Mouse (Mus musculus): ENCODE results near the gene Itga2. TPM values are rescaled to one million over a fixed set of nuclear protein-coding genes. Genes with fewer than 3 reads are reported as not detected.

Itga2 gene
- polyA plus RNA-seq, 1 experiment from 2014 or later, result 0.79 TPM

DNA sequence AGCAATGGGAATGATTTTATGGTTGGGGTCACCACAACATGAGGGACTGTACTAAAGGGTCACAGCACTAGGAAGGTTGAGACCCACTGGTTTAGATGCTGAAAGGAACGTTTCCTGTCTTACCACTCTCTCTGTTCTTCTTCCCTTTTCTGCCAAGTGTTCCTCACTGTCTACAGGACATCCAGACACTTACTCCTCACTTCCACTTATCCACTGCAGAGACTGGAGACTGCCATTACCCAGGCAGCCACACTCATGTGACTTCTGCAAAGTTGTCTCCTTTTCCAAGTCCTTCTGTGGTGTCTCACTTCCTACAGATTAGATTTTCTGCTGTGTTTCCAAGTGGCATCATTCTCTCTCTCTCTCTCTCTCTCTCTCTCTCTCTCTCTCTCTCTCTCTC is 7.1 kb downstream of the Itga2 start:
- Histone ChIP-seq H3K4me3 (ENCODE audit: low read depth, low read length) (no peak overlapping the region), H3K4me1 (ENCODE audit: control insufficient read depth, insufficient read depth, low read length) (no peaks in the 10 kb centered on the region), H3K36me3 (replicated peaks; ENCODE audit: control insufficient read depth, insufficient read depth, low read depth, low read length) (no peaks in the 10 kb centered on the region), H3K27ac (replicated peaks; ENCODE audit: low read depth, low read length) (no peak overlapping the region), H3K9me3 (replicated peaks; ENCODE audit: control insufficient read depth, low read length) (no peaks in the 10 kb centered on the region), H3K9ac (replicated peaks; ENCODE audit: low read length) (no peak overlapping the region), H3K27me3 (ENCODE audit: control insufficient read depth, insufficient read depth, low read length) (no peaks in the 10 kb centered on the region), H3K4me2 (ENCODE audit: low read depth, low read length) (no peak overlapping the region)
- no peak for DNase-seq (ENCODE audit: low spot score)
- 72% methylated on average over 1 of the region's 1 CpGs for WGBS
- no peak for ATAC-seq (replicated peaks; ENCODE audit: insufficient number of reproducible peaks, low FRiP score, low TSS enrichment, low read depth)

DNA sequence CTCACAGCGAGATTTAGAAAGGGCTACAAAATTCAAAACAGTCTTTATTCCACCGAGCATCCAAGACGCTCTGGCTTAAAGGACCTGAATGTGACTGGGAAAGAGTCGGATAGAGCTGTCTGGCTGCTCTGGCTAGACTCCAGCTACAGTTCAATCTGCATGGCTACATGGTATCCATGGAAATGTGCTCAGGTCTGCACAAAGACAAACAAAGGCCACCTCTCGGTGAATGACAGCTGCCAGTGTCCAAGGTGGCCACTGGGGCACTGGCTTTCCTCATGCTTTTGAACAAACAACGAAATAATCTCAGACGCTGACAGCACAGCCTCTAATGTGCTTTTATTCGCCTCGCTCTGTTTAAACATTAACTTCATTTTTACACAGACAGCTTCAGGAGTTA is 8.6 kb downstream of the Itga2 start:
- H3K27ac ChIP-seq (replicated peaks; ENCODE audit: low read depth, low read length), result no peak overlapping the region
- H3K9ac ChIP-seq (replicated peaks; ENCODE audit: low read length), result no peak overlapping the region
- no peaks in the 10 kb centered on the region for H3K9me3 ChIP-seq (replicated peaks; ENCODE audit: control insufficient read depth, low read length)
- DNase-seq (ENCODE audit: low spot score), result peak; percentile 43
- no peak overlapping the region for H3K4me2 ChIP-seq (ENCODE audit: low read depth, low read length)
- no peaks in the 10 kb centered on the region for H3K4me1 ChIP-seq (ENCODE audit: control insufficient read depth, insufficient read depth, low read length)
- 58% methylated on average over 9 of the region's 9 CpGs for WGBS
- ATAC-seq (replicated peaks; ENCODE audit: insufficient number of reproducible peaks, low FRiP score, low TSS enrichment, low read depth), result peak; percentile 88
- H3K4me3 ChIP-seq (ENCODE audit: low read depth, low read length), result no peak overlapping the region
- H3K36me3 ChIP-seq (replicated peaks; ENCODE audit: control insufficient read depth, insufficient read depth, low read depth, low read length), result no peaks in the 10 kb centered on the region
- H3K27me3 ChIP-seq (ENCODE audit: control insufficient read depth, insufficient read depth, low read length), result no peaks in the 10 kb centered on the region

GRCm38 (mm10) chr13:114915767-114916166 is 16.1 kb downstream of the Itga2 start:
- WGBS, result 69% methylated on average over 5 of the region's 5 CpGs
- no peak overlapping the region for H3K4me3 ChIP-seq (ENCODE audit: low read depth, low read length)
- H3K9me3 ChIP-seq (replicated peaks; ENCODE audit: control insufficient read depth, low read length), result no peaks in the 10 kb centered on the region
- no peaks in the 10 kb centered on the region for H3K27me3 ChIP-seq (ENCODE audit: control insufficient read depth, insufficient read depth, low read length)
- no peak for DNase-seq (ENCODE audit: low spot score)
- H3K9ac ChIP-seq (replicated peaks; ENCODE audit: low read length), result no peak overlapping the region
- no peaks in the 10 kb centered on the region for H3K4me1 ChIP-seq (ENCODE audit: control insufficient read depth, insufficient read depth, low read length)
- ATAC-seq (replicated peaks; ENCODE audit: insufficient number of reproducible peaks, low FRiP score, low TSS enrichment, low read depth), result no peak
- no peak overlapping the region for H3K27ac ChIP-seq (replicated peaks; ENCODE audit: low read depth, low read length)
- H3K4me2 ChIP-seq (ENCODE audit: low read depth, low read length), result no peak overlapping the region
- no peaks in the 10 kb centered on the region for H3K36me3 ChIP-seq (replicated peaks; ENCODE audit: control insufficient read depth, insufficient read depth, low read depth, low read length)

GRCm38 (mm10) chr13:114914963-114915362 is 16.9 kb downstream of the Itga2 start:
- no peak overlapping the region for H3K4me3 ChIP-seq (ENCODE audit: low read depth, low read length)
- no peak for DNase-seq (ENCODE audit: low spot score)
- H3K4me2 ChIP-seq (ENCODE audit: low read depth, low read length), result no peak overlapping the region
- H3K9me3 ChIP-seq (replicated peaks; ENCODE audit: control insufficient read depth, low read length), result no peaks in the 10 kb centered on the region
- H3K27ac ChIP-seq (replicated peaks; ENCODE audit: low read depth, low read length), result no peak overlapping the region
- 83% methylated on average over 4 of the region's 4 CpGs for whole genome bisulfite sequencing
- no peaks in the 10 kb centered on the region for H3K4me1 ChIP-seq (ENCODE audit: control insufficient read depth, insufficient read depth, low read length)
- no peak for ATAC-seq (replicated peaks; ENCODE audit: insufficient number of reproducible peaks, low FRiP score, low TSS enrichment, low read depth)
- H3K36me3 ChIP-seq (replicated peaks; ENCODE audit: control insufficient read depth, insufficient read depth, low read depth, low read length), result no peaks in the 10 kb centered on the region
- no peak overlapping the region for H3K9ac ChIP-seq (replicated peaks; ENCODE audit: low read length)
- H3K27me3 ChIP-seq (ENCODE audit: control insufficient read depth, insufficient read depth, low read length), result no peaks in the 10 kb centered on the region

DNA sequence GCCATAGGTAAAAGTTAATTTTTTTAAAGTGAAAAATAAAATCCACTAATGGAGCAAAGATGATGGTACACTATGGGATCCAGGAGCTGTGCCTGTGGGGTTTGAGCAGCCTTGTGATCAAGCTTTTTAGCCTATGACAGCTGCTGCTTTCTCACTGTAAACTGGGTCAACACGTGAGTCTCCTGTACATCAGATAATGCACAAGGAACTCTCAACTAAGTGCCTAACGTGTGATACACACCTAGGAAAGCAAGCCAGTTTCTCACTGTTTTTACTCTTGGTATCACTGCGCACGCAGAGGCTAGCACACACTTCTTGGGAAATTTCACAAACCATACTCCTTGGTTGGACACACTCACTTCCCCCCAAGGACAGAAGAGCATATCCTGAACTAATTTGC is 17.3 kb downstream of the Itga2 start:
- 87% methylated on average over 4 of the region's 4 CpGs for WGBS
- Histone ChIP-seq H3K27ac (replicated peaks; ENCODE audit: low read depth, low read length) (no peak overlapping the region), H3K27me3 (ENCODE audit: control insufficient read depth, insufficient read depth, low read length) (no peaks in the 10 kb centered on the region), H3K4me3 (ENCODE audit: low read depth, low read length) (no peak overlapping the region), H3K4me2 (ENCODE audit: low read depth, low read length) (no peak overlapping the region), H3K9me3 (replicated peaks; ENCODE audit: control insufficient read depth, low read length) (no peaks in the 10 kb centered on the region), H3K4me1 (ENCODE audit: control insufficient read depth, insufficient read depth, low read length) (no peaks in the 10 kb centered on the region), H3K9ac (replicated peaks; ENCODE audit: low read length) (no peak overlapping the region), H3K36me3 (replicated peaks; ENCODE audit: control insufficient read depth, insufficient read depth, low read depth, low read length) (no peaks in the 10 kb centered on the region)
- no peak for DNase-seq (ENCODE audit: low spot score)
- no peak for ATAC-seq (replicated peaks; ENCODE audit: insufficient number of reproducible peaks, low FRiP score, low TSS enrichment, low read depth)

DNA sequence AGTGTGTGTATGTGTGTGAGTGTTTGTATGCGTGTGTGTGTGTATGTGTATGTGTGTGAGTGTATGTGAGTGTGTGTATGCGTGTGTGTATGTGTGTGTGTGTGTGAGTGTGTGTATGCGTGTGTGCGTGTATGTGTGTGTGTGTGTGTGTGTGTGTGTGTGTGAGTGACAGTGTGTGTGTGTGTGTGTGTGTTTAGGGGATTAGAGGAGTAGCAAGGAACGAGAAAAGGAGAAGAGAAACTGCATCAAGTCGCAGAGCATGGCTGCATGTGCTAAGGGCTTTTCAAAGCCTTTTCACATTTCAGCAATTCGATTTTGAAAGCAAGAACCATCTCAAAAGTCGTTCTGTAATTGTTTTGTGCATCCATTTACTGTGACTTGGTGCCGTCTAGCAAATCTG is 21.3 kb downstream of the Itga2 start:
- Histone ChIP-seq H3K9me3 (replicated peaks; ENCODE audit: control insufficient read depth, low read length) (no peaks in the 10 kb centered on the region), H3K4me2 (ENCODE audit: low read depth, low read length) (no peak overlapping the region), H3K4me1 (ENCODE audit: control insufficient read depth, insufficient read depth, low read length) (no peaks in the 10 kb centered on the region), H3K36me3 (replicated peaks; ENCODE audit: control insufficient read depth, insufficient read depth, low read depth, low read length) (no peaks in the 10 kb centered on the region), H3K4me3 (ENCODE audit: low read depth, low read length) (no peak overlapping the region), H3K9ac (replicated peaks; ENCODE audit: low read length) (no peak overlapping the region), H3K27ac (replicated peaks; ENCODE audit: low read depth, low read length) (no peak overlapping the region), H3K27me3 (ENCODE audit: control insufficient read depth, insufficient read depth, low read length) (no peaks in the 10 kb centered on the region)
- DNase-seq (ENCODE audit: low spot score), result no peak
- ATAC-seq (replicated peaks; ENCODE audit: insufficient number of reproducible peaks, low FRiP score, low TSS enrichment, low read depth), result no peak
- 84% methylated on average over 9 of the region's 9 CpGs for WGBS

DNA sequence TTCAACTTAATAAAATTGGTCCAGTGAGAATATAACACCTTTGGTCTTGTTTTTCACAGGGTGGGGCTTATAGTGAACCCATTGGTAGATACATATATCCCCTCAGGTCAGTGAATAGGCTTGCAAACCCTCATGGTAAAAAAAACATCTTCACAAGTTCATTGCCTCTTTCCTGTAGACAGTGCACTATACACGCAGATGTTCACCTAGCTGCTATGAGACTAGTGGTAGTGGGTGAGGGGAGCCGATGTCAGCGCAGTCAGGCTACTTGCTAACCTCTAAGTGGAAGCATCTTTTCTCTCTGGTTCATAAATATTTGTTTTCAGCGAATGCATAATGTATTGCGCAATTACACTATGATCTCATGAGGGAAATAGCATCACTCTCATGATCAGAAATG is 22.4 kb downstream of the Itga2 start:
- Histone ChIP-seq H3K4me3 (ENCODE audit: low read depth, low read length) (no peak overlapping the region), H3K4me1 (ENCODE audit: control insufficient read depth, insufficient read depth, low read length) (no peaks in the 10 kb centered on the region), H3K27me3 (ENCODE audit: control insufficient read depth, insufficient read depth, low read length) (no peaks in the 10 kb centered on the region), H3K36me3 (replicated peaks; ENCODE audit: control insufficient read depth, insufficient read depth, low read depth, low read length) (no peaks in the 10 kb centered on the region), H3K27ac (replicated peaks; ENCODE audit: low read depth, low read length) (no peak overlapping the region), H3K9me3 (replicated peaks; ENCODE audit: control insufficient read depth, low read length) (no peaks in the 10 kb centered on the region), H3K9ac (replicated peaks; ENCODE audit: low read length) (no peak overlapping the region), H3K4me2 (ENCODE audit: low read depth, low read length) (no peak overlapping the region)
- ATAC-seq (replicated peaks; ENCODE audit: insufficient number of reproducible peaks, low FRiP score, low TSS enrichment, low read depth), result no peak
- 90% methylated on average over 5 of the region's 5 CpGs for WGBS
- no peak for DNase-seq (ENCODE audit: low spot score)

GRCm38 (mm10) chr13:114907876-114908275 is 24.0 kb downstream of the Itga2 start:
- Histone ChIP-seq H3K9ac (replicated peaks; ENCODE audit: low read length) (no peak overlapping the region), H3K4me2 (ENCODE audit: low read depth, low read length) (no peak overlapping the region), H3K9me3 (replicated peaks; ENCODE audit: control insufficient read depth, low read length) (no peaks in the 10 kb centered on the region), H3K4me3 (ENCODE audit: low read depth, low read length) (no peak overlapping the region), H3K36me3 (replicated peaks; ENCODE audit: control insufficient read depth, insufficient read depth, low read depth, low read length) (no peaks in the 10 kb centered on the region), H3K27me3 (ENCODE audit: control insufficient read depth, insufficient read depth, low read length) (no peaks in the 10 kb centered on the region), H3K4me1 (ENCODE audit: control insufficient read depth, insufficient read depth, low read length) (no peaks in the 10 kb centered on the region), H3K27ac (replicated peaks; ENCODE audit: low read depth, low read length) (no peak overlapping the region)
- DNase-seq (ENCODE audit: low spot score), result no peak
- no peak for ATAC-seq (replicated peaks; ENCODE audit: insufficient number of reproducible peaks, low FRiP score, low TSS enrichment, low read depth)
- WGBS, result 77% methylated on average over 4 of the region's 4 CpGs

Measured in embryonic facial prominence, embryonic 11.5 days (tissue).